Mouse (Mus musculus) retina, adult 2 months (tissue): ENCODE measurements around the gene Grin2b.
"Not testable (repeated sequence)": the region's sequence is repeated elsewhere in the genome, so short reads cannot be mapped to it uniquely, and the experiment has no call there.

Source experiments
- DNase-seq: peaks from one replicate; pipeline ENCODE4 v3.0.0-alpha.2; 2012; ENCODE audit warnings: low read depth, low spot score

The Grin2b gene

GRCm38 (mm10) chr6:135907137-135907536 is 266.2 kb downstream of the Grin2b start:
- DNase-seq = no peak

- DNase-seq = no peak
These were observed 268.9 kb downstream of the Grin2b start for GRCm38 (mm10) chr6:135904391-135904790.

GRCm38 (mm10) chr6:135900410-135900809 is 272.9 kb downstream of the Grin2b start:
- DNase-seq = no peak

- DNase-seq = no peak
These were observed 274.1 kb downstream of the Grin2b start for GRCm38 (mm10) chr6:135899225-135899624.

GRCm38 (mm10) chr6:135894793-135895228 is 278.5 kb downstream of the Grin2b start:
- DNase-seq = no peak

GRCm38 (mm10) chr6:135882611-135883010 is 290.7 kb downstream of the Grin2b start:
- DNase-seq = no peak

- no peak for DNase-seq
These were observed 297.1 kb downstream of the Grin2b start for GRCm38 (mm10) chr6:135876163-135876726.

GRCm38 (mm10) chr6:135874626-135875025 is 298.7 kb downstream of the Grin2b start:
- no peak for DNase-seq

GRCm38 (mm10) chr6:135865832-135866231 is 307.5 kb downstream of the Grin2b start:
- DNase-seq = no peak

- DNase-seq = no peak
These were observed 309.3 kb downstream of the Grin2b start for GRCm38 (mm10) chr6:135863965-135864364.

GRCm38 (mm10) chr6:135859502-135859901 is 313.8 kb downstream of the Grin2b start:
- no peak for DNase-seq

- no peak for DNase-seq
These were observed 319.1 kb downstream of the Grin2b start for GRCm38 (mm10) chr6:135854173-135854591.

- DNase-seq = no peak
These were observed 329.6 kb downstream of the Grin2b start for GRCm38 (mm10) chr6:135843755-135844154.

- no peak for DNase-seq
These were observed 337.0 kb downstream of the Grin2b start for GRCm38 (mm10) chr6:135836353-135836752.

GRCm38 (mm10) chr6:135833542-135833941 is 339.8 kb downstream of the Grin2b start:
- DNase-seq = no peak

GRCm38 (mm10) chr6:135832041-135832440 is 341.3 kb downstream of the Grin2b start:
- DNase-seq = no peak

- no peak for DNase-seq
These were observed 342.3 kb downstream of the Grin2b start for GRCm38 (mm10) chr6:135831032-135831431.

GRCm38 (mm10) chr6:135829458-135829857 is 343.9 kb downstream of the Grin2b start:
- no peak for DNase-seq

GRCm38 (mm10) chr6:135828976-135829375 is 344.3 kb downstream of the Grin2b start:
- DNase-seq = no peak

GRCm38 (mm10) chr6:135827942-135828341 is 345.4 kb downstream of the Grin2b start:
- peak; percentile 16 for DNase-seq

GRCm38 (mm10) chr6:135827317-135827716 is 346.0 kb downstream of the Grin2b start:
- no peak for DNase-seq

- not testable (repeated sequence) for DNase-seq
These were observed 346.5 kb downstream of the Grin2b start for GRCm38 (mm10) chr6:135826776-135827175.

- DNase-seq = no peak
These were observed 355.9 kb downstream of the Grin2b start for GRCm38 (mm10) chr6:135817391-135817790.

GRCm38 (mm10) chr6:135813755-135814154 is 359.6 kb downstream of the Grin2b start:
- no peak for DNase-seq
